ENCODE assay signal across 20 mouse cellular contexts in the genomic region with DNA sequence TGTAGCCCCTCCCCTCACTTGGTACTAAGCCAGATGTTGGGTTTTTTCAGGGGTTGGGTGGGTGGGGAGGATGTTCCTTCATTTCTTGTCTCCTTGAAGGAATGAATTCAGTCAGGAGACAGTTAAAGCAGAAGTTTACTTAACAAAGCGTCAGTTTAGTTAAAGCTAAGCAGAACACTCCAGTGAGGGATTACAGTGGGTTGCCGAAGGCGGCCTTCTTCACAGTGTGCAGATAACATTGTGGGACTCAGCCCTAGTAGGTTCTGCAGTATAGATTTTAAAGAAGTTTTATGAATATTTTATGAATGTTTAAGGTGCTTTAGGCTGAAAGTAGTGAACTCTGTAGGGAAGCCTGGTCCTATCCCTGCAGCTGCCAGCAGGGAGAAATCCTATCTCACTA. TPM values are rescaled to one million over a fixed set of nuclear protein-coding genes. Genes with fewer than 3 reads are reported as not detected.
DNase-seq lines count a peak whose midpoint lies in the region; ATAC-seq and TF ChIP-seq lines count a peak whose summit lies in the region.
"Had no signal": no experiment of that assay in that cellular context is flagged by ENCODE, and none has a peak within 500 bp of the region (broad histone marks: within the 10 kb centered on the region; RNA-seq: fewer than 3 reads in every experiment).

No protein-coding gene starts in this region.

- H3K36me3 ChIP-seq in lung, embryonic 16.5 days (ENCODE audit: control insufficient read depth, insufficient read depth, low read length): no peaks in the 10 kb centered on the region
- no peaks in the 10 kb centered on the region for H3K36me3 ChIP-seq in intestine, embryonic 16.5 days (ENCODE audit: control insufficient read depth, insufficient read depth, low read length)
- H3K36me3 ChIP-seq in stomach, embryonic 16.5 days (ENCODE audit: control insufficient read depth, insufficient read depth, low read length): no peaks in the 10 kb centered on the region
- H3K36me3 ChIP-seq in heart, adult 2 months (ENCODE audit: control insufficient read depth, insufficient read depth, low read length): no peaks in the 10 kb centered on the region
- H3K36me3 ChIP-seq: embryonic facial prominence, embryonic 13.5 days; forebrain, embryonic 12.5 days; heart, embryonic 15.5 days; hindbrain, embryonic 13.5 days had no signal

- WGBS in lung, embryonic 16.5 days: 22% methylated on average over 3 of the region's 3 CpGs
- WGBS in intestine, embryonic 16.5 days: 42% methylated on average over 3 of the region's 3 CpGs
- WGBS in stomach, embryonic 16.5 days: 11% methylated on average over 3 of the region's 3 CpGs
- 57% methylated on average over 3 of the region's 3 CpGs for WGBS in heart, adult 2 months

- H3K79me2 ChIP-seq in heart, adult 2 months (replicated peaks; ENCODE audit: control insufficient read depth, insufficient read depth, low read length): no peaks in the 10 kb centered on the region

- 0 out of 2 replicates have a peak overlapping the region, but pooled peaks have one; percentile 5 for H3K27ac ChIP-seq in lung, embryonic 16.5 days (ENCODE audit: low read length)
- H3K27ac ChIP-seq in intestine, embryonic 16.5 days (ENCODE audit: low read length): peak overlapping the region; percentile 75
- H3K27ac ChIP-seq in stomach, embryonic 16.5 days (ENCODE audit: low read length): peak overlapping the region; percentile 66
- no peak overlapping the region for H3K27ac ChIP-seq in heart, adult 2 months
- H3K27ac ChIP-seq: embryonic facial prominence, embryonic 13.5 days; forebrain, embryonic 12.5 days; heart, embryonic 15.5 days; hindbrain, embryonic 13.5 days had no signal

- H3K4me3 ChIP-seq in lung, embryonic 16.5 days (ENCODE audit: low read length): no peak overlapping the region
- H3K4me3 ChIP-seq in intestine, embryonic 16.5 days (ENCODE audit: low read length): no peak overlapping the region
- no peak overlapping the region for H3K4me3 ChIP-seq in stomach, embryonic 16.5 days (replicated peaks; ENCODE audit: low read length)
- no peak overlapping the region for H3K4me3 ChIP-seq in heart, adult 2 months
- H3K4me3 ChIP-seq: embryonic facial prominence, embryonic 13.5 days; forebrain, embryonic 12.5 days; heart, embryonic 15.5 days; hindbrain, embryonic 13.5 days had no signal

- peaks cover 7% of the 10 kb centered on the region for H3K4me1 ChIP-seq in lung, embryonic 16.5 days (replicated peaks; ENCODE audit: control insufficient read depth, insufficient read depth, low read length)
- peaks cover 5% of the 10 kb centered on the region; the same call in 1 of the 2 replicates for H3K4me1 ChIP-seq in intestine, embryonic 16.5 days (ENCODE audit: control insufficient read depth, insufficient read depth, low read length)
- H3K4me1 ChIP-seq in stomach, embryonic 16.5 days (ENCODE audit: control insufficient read depth, insufficient read depth, low read length): peaks cover 5% of the 10 kb centered on the region
- no peaks in the 10 kb centered on the region; the same call in 1 of the 2 replicates for H3K4me1 ChIP-seq in heart, adult 2 months (ENCODE audit: control insufficient read depth, insufficient read depth, low read length)
- H3K4me1 ChIP-seq: embryonic facial prominence, embryonic 13.5 days; forebrain, embryonic 12.5 days; heart, embryonic 15.5 days; hindbrain, embryonic 13.5 days had no signal

- no peak for DNase-seq in lung, postnatal 14 days
- DNase-seq in layer of hippocampus, adult 11-12 months (ENCODE audit: low spot score): no peak
- DNase-seq in MN1 (ENCODE audit: low spot score): no peak
- DNase-seq in heart, adult 2 months: no peak
- DNase-seq: adrenal gland, adult 8-10 months; cerebellum, adult 11-12 months; cerebellum, adult 9-10 months; cerebellum, postnatal 25 days; gastrocnemius, postnatal 10 days; heart, adult 18-20 months; heart, postnatal 14 days had no signal

- TF ChIP-seq EP300 in heart, adult 2 months (IDR thresholded peaks at IDR 0.05; ENCODE audit: insufficient read depth, low read depth, low read length): no peak

- no peak overlapping the region for H3K9ac ChIP-seq in lung, embryonic 16.5 days (ENCODE audit: low read length)
- no peak overlapping the region for H3K9ac ChIP-seq in intestine, embryonic 16.5 days (ENCODE audit: low read depth, low read length)
- no peak overlapping the region for H3K9ac ChIP-seq in stomach, embryonic 16.5 days (ENCODE audit: low read length)
- no peak overlapping the region for H3K9ac ChIP-seq in heart, adult 2 months (ENCODE audit: low read depth, low read length)
- H3K9ac ChIP-seq: embryonic facial prominence, embryonic 13.5 days; forebrain, embryonic 12.5 days; heart, embryonic 15.5 days; hindbrain, embryonic 13.5 days had no signal

- intact Hi-C loops in heart, adult 2 months (cut with DNase I): no loop called here

- H3K4me2 ChIP-seq in lung, embryonic 16.5 days (ENCODE audit: low read depth, low read length): no peak overlapping the region
- H3K4me2 ChIP-seq in intestine, embryonic 16.5 days (ENCODE audit: low read depth, low read length): no peak overlapping the region
- no peak overlapping the region for H3K4me2 ChIP-seq in stomach, embryonic 16.5 days (ENCODE audit: low read depth, low read length)
- H3K4me2 ChIP-seq: embryonic facial prominence, embryonic 13.5 days; forebrain, embryonic 12.5 days; heart, embryonic 11.5 days; heart, embryonic 15.5 days; hindbrain, embryonic 13.5 days had no signal

- H3K27me3 ChIP-seq in lung, embryonic 16.5 days (ENCODE audit: control insufficient read depth, insufficient read depth, low read depth, low read length): no peaks in the 10 kb centered on the region
- no peaks in the 10 kb centered on the region for H3K27me3 ChIP-seq in intestine, embryonic 16.5 days (replicated peaks; ENCODE audit: control insufficient read depth, insufficient read depth, low read length)
- no peaks in the 10 kb centered on the region for H3K27me3 ChIP-seq in stomach, embryonic 16.5 days (ENCODE audit: control insufficient read depth, insufficient read depth, low read length)
- no peaks in the 10 kb centered on the region for H3K27me3 ChIP-seq in heart, adult 2 months (ENCODE audit: control insufficient read depth, insufficient read depth, low read length)
- H3K27me3 ChIP-seq: embryonic facial prominence, embryonic 13.5 days; forebrain, embryonic 12.5 days; heart, embryonic 15.5 days; hindbrain, embryonic 13.5 days had no signal

- TF ChIP-seq POLR2A in heart, adult 2 months (IDR thresholded peaks at IDR 0.05; ENCODE audit: insufficient read depth, low read depth, low read length): no peak

- 0 out of 2 replicates have a peak, but pooled peaks have one; percentile 39 for ATAC-seq in lung, embryonic 16.5 days (ENCODE audit: low read depth)
- ATAC-seq in intestine, embryonic 16.5 days: peak; percentile 81
- ATAC-seq in stomach, embryonic 16.5 days (ENCODE audit: insufficient read depth, low FRiP score): peak; percentile 81; the same call in 1 of the 2 replicates
- ATAC-seq: forebrain, embryonic 16.5 days had no signal

- no peak for TF ChIP-seq CTCF in heart, adult 2 months (IDR thresholded peaks at IDR 0.05)

- H3K9me3 ChIP-seq in lung, embryonic 16.5 days (ENCODE audit: control insufficient read depth, low read length): no peaks in the 10 kb centered on the region
- no peaks in the 10 kb centered on the region for H3K9me3 ChIP-seq in intestine, embryonic 16.5 days (ENCODE audit: control insufficient read depth, low read length)
- H3K9me3 ChIP-seq in stomach, embryonic 16.5 days (replicated peaks; ENCODE audit: control insufficient read depth, low read length): no peaks in the 10 kb centered on the region
- H3K9me3 ChIP-seq: embryonic facial prominence, embryonic 13.5 days; forebrain, embryonic 12.5 days; heart, embryonic 15.5 days; hindbrain, embryonic 13.5 days had no signal

RNA-seq across cellular contexts. Expression of gene Rbpj, which starts 27.7 kb away (rescaled TPM):
- polyA plus RNA-seq in lung, embryonic 16.5 days (2015; fragmentation: Nextera tagmentation; extraction: Ambion mirVana): 38.1 and 42.4 TPM in 2 replicates
- 19.8 and 20.3 TPM in 2 replicates for polyA plus RNA-seq in intestine, embryonic 16.5 days (2015; fragmentation: Nextera tagmentation; extraction: Ambion mirVana)
- 29.4 and 30.0 TPM in 2 replicates for polyA plus RNA-seq in stomach, embryonic 16.5 days (2015; fragmentation: Nextera tagmentation; extraction: Ambion mirVana)
- 10 to 100 TPM; 22.1 to 29.6 TPM for total RNA-seq in heart, adult 2 months (2021)
- polyA plus RNA-seq in heart, adult 2 months (2012; rRNA removed): 13.5 and 18.1 TPM in 2 replicates
